In the genomic region with DNA sequence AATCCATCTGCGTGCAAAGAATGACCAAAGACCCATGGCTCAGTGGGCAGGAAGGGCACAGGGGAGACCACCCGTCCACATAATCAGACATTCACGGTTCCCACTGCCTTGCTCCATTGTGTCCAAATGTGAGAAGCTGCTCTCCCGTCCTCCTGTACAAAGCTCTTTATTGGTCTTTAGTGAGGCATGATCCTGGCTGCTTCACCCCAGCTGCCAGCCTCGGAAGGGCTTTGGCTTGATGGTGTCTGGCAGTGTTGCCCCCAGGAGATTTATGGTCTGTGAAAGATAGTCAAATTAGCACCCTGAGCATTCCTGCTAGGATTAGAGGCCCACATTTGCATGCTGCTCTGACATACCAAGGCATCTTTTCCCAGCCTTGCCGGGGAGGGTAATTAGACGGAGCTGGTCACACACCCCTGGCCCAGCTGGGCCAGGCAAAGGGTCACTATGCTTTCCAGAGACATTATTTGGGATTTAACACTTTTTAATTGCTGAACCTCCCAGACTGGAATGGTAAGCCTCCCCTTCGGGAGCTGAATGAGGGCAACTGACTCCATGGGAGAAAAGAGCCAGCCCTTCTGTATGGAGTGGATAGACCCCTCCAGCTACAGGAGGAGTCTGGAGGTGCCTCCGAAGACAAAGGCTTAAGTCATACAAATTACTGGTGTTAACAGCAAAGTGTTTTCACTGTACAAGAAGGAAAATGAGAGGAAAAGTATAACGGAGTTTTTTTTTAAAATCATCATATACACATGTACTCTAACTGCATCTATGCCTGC, we compare ENCODE assay signal across 10 mouse cellular contexts. TPM values are rescaled to one million over a fixed set of nuclear protein-coding genes. Genes with fewer than 3 reads are reported as not detected.
DNase-seq lines count a peak whose midpoint lies in the region; ATAC-seq lines count a peak whose summit lies in the region.
"Had no signal": no experiment of that assay in that cellular context is flagged by ENCODE, and none has a peak within 500 bp of the region (broad histone marks: within the 10 kb centered on the region; RNA-seq: fewer than 3 reads in every experiment).

No protein-coding gene starts in this region.

- H3K9ac ChIP-seq in forebrain, embryonic 13.5 days: peak overlapping the region; percentile 36; the same call in 1 of the 2 replicates
- H3K9ac ChIP-seq in limb, embryonic 12.5 days (replicated peaks): peak overlapping the region; percentile 18; the same call in 1 of the 2 replicates
- no peak overlapping the region for H3K9ac ChIP-seq in neural tube, embryonic 13.5 days
- H3K9ac ChIP-seq: liver, embryonic 14.5 days had no signal

- WGBS in forebrain, embryonic 13.5 days: 2% methylated on average over 10 of the region's 10 CpGs
- WGBS in limb, embryonic 12.5 days: 14% methylated on average over 10 of the region's 10 CpGs
- 5% methylated on average over 10 of the region's 10 CpGs for WGBS in neural tube, embryonic 13.5 days

- H3K27ac ChIP-seq in forebrain, embryonic 13.5 days: peak overlapping the region; percentile 76
- H3K27ac ChIP-seq in limb, embryonic 12.5 days: no peak overlapping the region
- peak overlapping the region; percentile 79 for H3K27ac ChIP-seq in neural tube, embryonic 13.5 days (replicated peaks)
- H3K27ac ChIP-seq: kidney, postnatal 0 days; liver, embryonic 14.5 days had no signal

- H3K27me3 ChIP-seq in forebrain, embryonic 13.5 days: no peaks in the 10 kb centered on the region
- H3K27me3 ChIP-seq in limb, embryonic 12.5 days: no peaks in the 10 kb centered on the region
- H3K27me3 ChIP-seq in neural tube, embryonic 13.5 days: peaks cover 11% of the 10 kb centered on the region; the same call in 1 of the 2 replicates

- peak; percentile 66 for DNase-seq in embryo, embryonic 9.5 days (ENCODE audit: extremely low spot score)
- no peak for DNase-seq in adrenal gland, postnatal 14 days
- DNase-seq in ovary, postnatal 14 days (ENCODE audit: low spot score): no peak
- no peak for DNase-seq in layer of hippocampus, adult 18-20 months (ENCODE audit: low spot score in 2 of 2)
- DNase-seq: gastrocnemius, postnatal 36 days had no signal

- ATAC-seq in forebrain, embryonic 13.5 days: peak; percentile 86
- ATAC-seq in limb, embryonic 12.5 days (ENCODE audit: insufficient number of reproducible peaks, insufficient read depth, low FRiP score, low TSS enrichment, low read depth): no peak
- peak; percentile 89 for ATAC-seq in neural tube, embryonic 13.5 days (ENCODE audit: low read depth)

- peaks cover 22% of the 10 kb centered on the region for H3K36me3 ChIP-seq in forebrain, embryonic 13.5 days (ENCODE audit: poor library complexity, severe bottlenecking)
- H3K36me3 ChIP-seq in limb, embryonic 12.5 days: peaks cover 23% of the 10 kb centered on the region
- H3K36me3 ChIP-seq in neural tube, embryonic 13.5 days: peaks cover 25% of the 10 kb centered on the region

- peaks cover 22% of the 10 kb centered on the region for H3K4me1 ChIP-seq in forebrain, embryonic 13.5 days
- peaks cover 8% of the 10 kb centered on the region; the same call in 1 of the 2 replicates for H3K4me1 ChIP-seq in limb, embryonic 12.5 days (replicated peaks)
- H3K4me1 ChIP-seq in neural tube, embryonic 13.5 days (replicated peaks): peaks cover 19% of the 10 kb centered on the region

- H3K9me3 ChIP-seq in forebrain, embryonic 13.5 days (replicated peaks): no peaks in the 10 kb centered on the region
- H3K9me3 ChIP-seq in limb, embryonic 12.5 days: no peaks in the 10 kb centered on the region
- no peaks in the 10 kb centered on the region for H3K9me3 ChIP-seq in neural tube, embryonic 13.5 days

- no peak overlapping the region for H3K4me3 ChIP-seq in forebrain, embryonic 13.5 days
- no peak overlapping the region for H3K4me3 ChIP-seq in limb, embryonic 12.5 days (replicated peaks)
- H3K4me3 ChIP-seq in neural tube, embryonic 13.5 days: no peak overlapping the region

- H3K4me2 ChIP-seq in forebrain, embryonic 13.5 days: peak overlapping the region; percentile 3; the same call in 1 of the 2 replicates
- no peak overlapping the region for H3K4me2 ChIP-seq in limb, embryonic 12.5 days
- 0 out of 2 replicates have a peak overlapping the region, but pooled peaks have one; percentile 2 for H3K4me2 ChIP-seq in neural tube, embryonic 13.5 days

RNA-seq across cellular contexts. Expression of a gene that starts 22.4 kb away (rescaled TPM):
- 25.5 and 26.2 TPM in 2 replicates for polyA plus RNA-seq in forebrain, embryonic 13.5 days (2015; fragmentation: Nextera tagmentation; extraction: Ambion mirVana)
- 8.6 and 9.1 TPM in 2 replicates for polyA plus RNA-seq in limb, embryonic 12.5 days (2016; fragmentation: Nextera tagmentation; extraction: Ambion mirVana)
- polyA plus RNA-seq in neural tube, embryonic 13.5 days (2015; fragmentation: Nextera tagmentation; extraction: Ambion mirVana): 110 and 124 TPM in 2 replicates
- 2.7 TPM in 2 replicates for total RNA-seq in adrenal gland, postnatal 14 days (2021)
- 1 to 10 TPM; 8.3 to 9.7 TPM for total RNA-seq in layer of hippocampus, adult 18-20 months (2021)

RNA-seq across cellular contexts. Expression of a gene that starts 28.9 kb away (rescaled TPM):
- polyA plus RNA-seq in forebrain, embryonic 13.5 days (2015; fragmentation: Nextera tagmentation; extraction: Ambion mirVana): 11.0 and 12.3 TPM in 2 replicates
- 16.1 and 17.4 TPM in 2 replicates for polyA plus RNA-seq in limb, embryonic 12.5 days (2016; fragmentation: Nextera tagmentation; extraction: Ambion mirVana)
- 8.7 and 11.2 TPM in 2 replicates for polyA plus RNA-seq in neural tube, embryonic 13.5 days (2015; fragmentation: Nextera tagmentation; extraction: Ambion mirVana)
- total RNA-seq in adrenal gland, postnatal 14 days (2021): 22.8 and 26.4 TPM in 2 replicates
- 10 to 100 TPM; 33.3 to 33.4 TPM for total RNA-seq in layer of hippocampus, adult 18-20 months (2021)
